Mouse (Mus musculus) naive thymus-derived CD4-positive, alpha-beta T cell, adult 2 months (primary cell): ENCODE results near the gene Cacfd1.
A peak's percentile ranks its signal among the peaks of the same experiment; 100 is the strongest.

Source experiments
- DNase-seq: peaks from one replicate; pipeline ENCODE4 v3.0.0-alpha.2; 2011; ENCODE audit warnings: low read depth

Cacfd1 gene

GRCm38 (mm10) chr2:27027618-27028436 is 18.1 kb downstream of the Cacfd1 start, which contains the start of gene Slc2a6:
Slc2a6 (minus strand) TSS chr2:27027998.
- peak; percentile 84 for DNase-seq

- no peak for DNase-seq
Measured at GRCm38 (mm10) chr2:27028437-27029015, 18.8 kb downstream of the Cacfd1 start.

- DNase-seq, result no peak
Measured at GRCm38 (mm10) chr2:27032361-27032760, 22.6 kb downstream of the Cacfd1 start.

GRCm38 (mm10) chr2:27036003-27036402 is 26.3 kb downstream of the Cacfd1 start:
- DNase-seq, result no peak

- no peak for DNase-seq
Measured at GRCm38 (mm10) chr2:27037008-27037407, 27.3 kb downstream of the Cacfd1 start.

GRCm38 (mm10) chr2:27038596-27038995 is 28.9 kb downstream of the Cacfd1 start:
- DNase-seq, result peak; percentile 82

GRCm38 (mm10) chr2:27039286-27039685 is 29.6 kb downstream of the Cacfd1 start:
- DNase-seq, result no peak

- DNase-seq, result no peak
Measured at GRCm38 (mm10) chr2:27042131-27042844, 32.6 kb downstream of the Cacfd1 start.

GRCm38 (mm10) chr2:27043461-27043860 is 33.7 kb downstream of the Cacfd1 start:
- DNase-seq, result peak; percentile 79

- DNase-seq, result no peak
Measured at GRCm38 (mm10) chr2:27044166-27044565, 34.4 kb downstream of the Cacfd1 start.

GRCm38 (mm10) chr2:27044641-27045040 is 34.9 kb downstream of the Cacfd1 start:
- no peak for DNase-seq

GRCm38 (mm10) chr2:27045979-27046770 is 36.4 kb downstream of the Cacfd1 start:
- DNase-seq, result no peak

- no peak for DNase-seq
Measured at GRCm38 (mm10) chr2:27049408-27049807, 39.7 kb downstream of the Cacfd1 start.

GRCm38 (mm10) chr2:27058251-27058650 is 48.5 kb downstream of the Cacfd1 start:
- DNase-seq, result no peak

- DNase-seq, result no peak
Measured at GRCm38 (mm10) chr2:27058751-27059150, 49.0 kb downstream of the Cacfd1 start.

- DNase-seq, result no peak
Measured at GRCm38 (mm10) chr2:27059187-27059586, 49.5 kb downstream of the Cacfd1 start.

GRCm38 (mm10) chr2:27067124-27067523 is 57.4 kb downstream of the Cacfd1 start:
- no peak for DNase-seq

- DNase-seq, result no peak
Measured at GRCm38 (mm10) chr2:27067996-27068395, 58.3 kb downstream of the Cacfd1 start.

GRCm38 (mm10) chr2:27069646-27070045 is 59.9 kb downstream of the Cacfd1 start:
- no peak for DNase-seq

GRCm38 (mm10) chr2:27070247-27070813 is 60.6 kb downstream of the Cacfd1 start:
- DNase-seq, result no peak
